Mouse (Mus musculus) forebrain, embryonic 13.5 days (tissue): ENCODE data around the gene Miga1. TPM values are rescaled to one million over a fixed set of nuclear protein-coding genes. Genes with fewer than 3 reads are reported as not detected.

Source experiments
- ATAC-seq: fragments of 200-750 bp; cut with Nextera tagmentation; 2 replicates; pipeline ENCODE4 v1.8.0; 2017
- H3K27ac ChIP-seq: fragments of 300-500 bp; sonication (generic); 2 replicates; pipeline ENCODE4 v1.5.1; 2015; ENCODE audit warnings: inconsistent platforms, mild to moderate bottlenecking, moderate library complexity
- H3K27me3 ChIP-seq: fragments of 300-500 bp; sonication (generic); 2 replicates; pipeline ENCODE4 v1.6.1; 2015; ENCODE audit warnings: mild to moderate bottlenecking, inconsistent platforms
- H3K36me3 ChIP-seq: fragments of 300-500 bp; sonication (generic); 2 replicates; pipeline ENCODE4 v1.6.1; 2015; ENCODE audit warnings: mild to moderate bottlenecking, inconsistent platforms; ENCODE audit not compliant: poor library complexity, severe bottlenecking
- H3K4me1 ChIP-seq: fragments of 300-500 bp; sonication (generic); 2 replicates; pipeline ENCODE4 v1.6.1; 2015; ENCODE audit warnings: inconsistent platforms
- H3K4me2 ChIP-seq: fragments of 300-500 bp; sonication (generic); 2 replicates; pipeline ENCODE4 v1.6.1; 2015; ENCODE audit warnings: inconsistent platforms, mild to moderate bottlenecking, moderate library complexity
- H3K4me3 ChIP-seq: fragments of 300-500 bp; sonication (generic); 2 replicates; pipeline ENCODE4 v1.5.1; 2015; ENCODE audit warnings: mild to moderate bottlenecking, inconsistent platforms
- H3K9ac ChIP-seq: fragments of 300-500 bp; sonication (generic); 2 replicates; pipeline ENCODE4 v1.6.1; 2015; ENCODE audit warnings: mild to moderate bottlenecking, inconsistent platforms
- H3K9me3 ChIP-seq: fragments of 300-500 bp; sonication (generic); replicated peaks from 2 replicates; pipeline ENCODE4 v1.6.1; 2016; ENCODE audit warnings: inconsistent platforms
- WGBS: fragments of 180-500 bp; shearing (Covaris S2); methylation state at CpG from one replicate; pipeline ENCODE4 v1.1.7; 2015; 5-methylcytosine and 5-hydroxymethylcytosine counted together
- polyA plus RNA-seq: library from polyadenylated mRNA; unstranded; fragments of >200 nt; fragmentation: Nextera tagmentation; extraction: Ambion mirVana; gene quantifications from 2 replicates; pipeline ENCODE4 v1.2.1, GENCODE M21; 2015

Gene Miga1
- 22.1 and 24.0 TPM in 2 replicates for polyA plus RNA-seq

GRCm38 (mm10) chr3:152339862-152340557 lies at the start of gene Miga1:
TSS of gene Miga1 (minus strand) at chr3:152340407.
- 4% methylated on average over 49 of the region's 54 CpGs for WGBS

DNA sequence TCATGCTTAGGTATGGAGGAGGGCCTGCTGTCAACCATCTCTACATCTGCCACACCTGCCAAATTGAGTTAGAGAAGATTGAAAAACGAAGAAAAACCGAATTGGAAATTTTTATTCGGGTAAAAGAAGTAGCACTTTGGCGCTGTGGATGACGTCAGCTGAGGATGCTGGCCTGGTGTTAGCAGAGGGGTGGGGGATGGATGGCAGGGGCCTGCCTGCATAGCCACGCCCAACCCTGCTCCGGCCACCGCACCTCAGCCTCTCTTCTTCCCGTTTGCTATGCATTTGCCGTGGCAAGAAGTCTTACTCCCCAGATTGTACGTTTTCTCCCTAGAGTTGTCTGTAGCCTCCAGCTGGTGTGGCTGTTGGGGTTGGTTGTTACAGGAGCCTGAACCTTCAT lies 43.9 kb upstream of the Miga1 start:
- Histone ChIP-seq H3K9ac (no peak overlapping the region), H3K36me3 (peaks cover 78% of the 10 kb centered on the region), H3K4me3 (no peak overlapping the region), H3K4me1 (no peaks in the 10 kb centered on the region), H3K27me3 (no peaks in the 10 kb centered on the region), H3K9me3 (no peaks in the 10 kb centered on the region), H3K27ac (no peak overlapping the region), H3K4me2 (no peak overlapping the region)
- ATAC-seq = no peak
- WGBS = 76% methylated on average over 11 of the region's 11 CpGs

More at GRCm38 (mm10) chr3:152339862-152340557, at the start of gene Miga1:
- no peaks in the 10 kb centered on the region for H3K9me3 ChIP-seq
- H3K27me3 ChIP-seq = no peaks in the 10 kb centered on the region
- H3K27ac ChIP-seq = peak within 1 kb of the TSS; percentile 55; the same call in 1 of the 2 replicates
- peak within 1 kb of the TSS; percentile 76 for H3K9ac ChIP-seq
- peaks cover 13% of the 10 kb centered on the region for H3K4me1 ChIP-seq
- H3K36me3 ChIP-seq = peaks cover 25% of the 10 kb centered on the region
- H3K4me2 ChIP-seq = peak within 1 kb of the TSS; percentile 62
- ATAC-seq = peak; percentile 97
- peak within 1 kb of the TSS; percentile 76 for H3K4me3 ChIP-seq

DNA sequence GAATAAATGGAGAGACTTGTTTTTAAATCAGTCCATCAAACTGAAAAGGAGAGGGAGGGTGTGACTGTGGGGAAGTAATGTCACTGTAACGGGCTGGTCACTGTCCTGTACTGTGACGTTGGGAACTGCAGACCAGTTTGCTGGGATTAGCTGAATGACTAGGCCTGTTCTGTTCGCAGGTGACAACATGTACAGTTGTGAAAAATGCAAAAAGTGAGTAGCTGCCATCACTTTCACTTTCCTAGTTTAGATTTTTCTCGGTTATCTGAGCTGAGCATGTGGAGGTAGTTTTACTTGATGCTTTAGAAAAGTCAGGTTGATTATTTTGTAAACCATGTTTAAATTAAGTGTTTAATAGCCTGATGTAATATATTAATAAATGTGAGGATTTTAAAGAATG lies 35.9 kb upstream of the Miga1 start:
- Histone ChIP-seq H3K4me2 (no peak overlapping the region), H3K4me3 (no peak overlapping the region), H3K36me3 (peaks cover 88% of the 10 kb centered on the region), H3K9me3 (no peaks in the 10 kb centered on the region), H3K27ac (no peak overlapping the region), H3K27me3 (no peaks in the 10 kb centered on the region), H3K9ac (no peak overlapping the region), H3K4me1 (no peaks in the 10 kb centered on the region)
- 93% methylated on average over 4 of the region's 4 CpGs for WGBS
- ATAC-seq = no peak

GRCm38 (mm10) chr3:152364181-152364580 lies 24.0 kb upstream of the Miga1 start:
- no peak overlapping the region for H3K27ac ChIP-seq
- WGBS = 90% methylated on average over 2 of the region's 2 CpGs
- no peak for ATAC-seq
- no peaks in the 10 kb centered on the region for H3K27me3 ChIP-seq
- peaks cover 90% of the 10 kb centered on the region for H3K36me3 ChIP-seq
- H3K4me2 ChIP-seq = no peak overlapping the region
- H3K4me1 ChIP-seq = no peaks in the 10 kb centered on the region
- no peaks in the 10 kb centered on the region for H3K9me3 ChIP-seq
- no peak overlapping the region for H3K9ac ChIP-seq
- no peak overlapping the region for H3K4me3 ChIP-seq

DNA sequence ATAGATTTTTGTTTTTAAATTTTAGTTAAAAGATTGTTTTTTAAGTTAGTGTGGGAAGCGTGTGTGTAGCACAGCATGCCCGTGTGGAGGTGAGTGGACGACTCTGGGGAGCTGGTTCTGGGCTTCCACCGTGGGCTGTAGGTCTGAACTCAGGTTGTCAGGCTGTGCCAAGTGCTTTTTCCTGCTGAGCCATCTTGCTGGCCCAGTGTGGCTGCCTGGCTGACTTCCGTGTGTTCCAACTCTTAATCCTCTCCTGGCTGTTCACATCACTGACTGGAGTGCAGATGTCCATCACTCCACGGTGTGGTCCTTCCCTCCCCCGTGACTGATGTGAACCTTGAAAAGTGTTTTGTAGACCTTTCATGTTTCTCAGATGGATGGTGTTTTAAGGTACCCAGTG lies 18.9 kb upstream of the Miga1 start:
- Histone ChIP-seq H3K9ac (no peak overlapping the region), H3K4me1 (no peaks in the 10 kb centered on the region), H3K9me3 (no peaks in the 10 kb centered on the region), H3K4me3 (no peak overlapping the region), H3K27ac (no peak overlapping the region), H3K4me2 (no peak overlapping the region), H3K27me3 (no peaks in the 10 kb centered on the region), H3K36me3 (peaks cover 56% of the 10 kb centered on the region)
- WGBS = 83% methylated on average over 7 of the region's 7 CpGs
- no peak for ATAC-seq

DNA sequence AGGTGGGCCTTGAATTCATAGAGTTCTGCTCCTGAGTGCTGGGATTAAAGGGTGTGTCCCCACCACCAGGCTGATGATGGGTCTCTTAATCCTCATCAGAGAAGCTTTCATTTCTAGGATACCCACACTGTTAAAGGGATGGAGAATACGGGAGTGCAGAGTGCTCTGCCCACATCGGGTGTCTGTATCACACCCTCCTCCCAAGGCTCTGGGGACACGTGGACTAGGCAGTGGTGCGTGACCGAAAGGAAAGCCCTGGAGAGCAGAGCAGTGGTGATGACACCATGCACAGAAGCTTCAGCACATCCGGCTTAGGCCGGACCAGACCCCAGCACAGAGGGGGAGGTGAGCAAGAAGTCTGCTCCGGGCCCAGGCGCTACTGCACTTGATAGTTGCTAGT lies 16.5 kb upstream of the Miga1 start:
- Histone ChIP-seq H3K36me3 (peaks cover 32% of the 10 kb centered on the region), H3K4me1 (peaks cover 7% of the 10 kb centered on the region; the same call in 1 of the 2 replicates), H3K9me3 (no peaks in the 10 kb centered on the region), H3K27ac (no peak overlapping the region), H3K4me3 (no peak overlapping the region), H3K9ac (no peak overlapping the region), H3K4me2 (no peak overlapping the region), H3K27me3 (no peaks in the 10 kb centered on the region)
- WGBS = 86% methylated on average over 9 of the region's 9 CpGs
- no peak for ATAC-seq

GRCm38 (mm10) chr3:152355361-152355760 lies 15.2 kb upstream of the Miga1 start:
- no peak overlapping the region for H3K4me3 ChIP-seq
- H3K36me3 ChIP-seq = peaks cover 19% of the 10 kb centered on the region
- no peak overlapping the region for H3K27ac ChIP-seq
- peaks cover 15% of the 10 kb centered on the region for H3K4me1 ChIP-seq
- 82% methylated on average over 5 of the region's 5 CpGs for WGBS
- ATAC-seq = no peak
- H3K9ac ChIP-seq = no peak overlapping the region
- H3K27me3 ChIP-seq = no peaks in the 10 kb centered on the region
- no peaks in the 10 kb centered on the region for H3K9me3 ChIP-seq
- H3K4me2 ChIP-seq = no peak overlapping the region

- Histone ChIP-seq H3K4me3 (no peak overlapping the region), H3K9me3 (no peaks in the 10 kb centered on the region), H3K4me1 (peaks cover 21% of the 10 kb centered on the region), H3K27me3 (no peaks in the 10 kb centered on the region), H3K36me3 (peaks cover 2% of the 10 kb centered on the region; the same call in 1 of the 2 replicates), H3K4me2 (no peak overlapping the region), H3K9ac (no peak overlapping the region), H3K27ac (no peak overlapping the region)
- 76% methylated on average over 10 of the region's 10 CpGs for WGBS
- ATAC-seq = no peak
Observed at GRCm38 (mm10) chr3:152353434-152354177, 13.4 kb upstream of the Miga1 start.

- no peaks in the 10 kb centered on the region for H3K27me3 ChIP-seq
- no peak overlapping the region for H3K4me2 ChIP-seq
- H3K9ac ChIP-seq = no peak overlapping the region
- H3K4me1 ChIP-seq = peaks cover 34% of the 10 kb centered on the region
- no peaks in the 10 kb centered on the region for H3K9me3 ChIP-seq
- H3K27ac ChIP-seq = no peak overlapping the region
- WGBS = 86% methylated on average over 4 of the region's 4 CpGs
- H3K4me3 ChIP-seq = no peak overlapping the region
- H3K36me3 ChIP-seq = no peaks in the 10 kb centered on the region
- no peak for ATAC-seq
Observed at GRCm38 (mm10) chr3:152352289-152352688, 12.1 kb upstream of the Miga1 start.

DNA sequence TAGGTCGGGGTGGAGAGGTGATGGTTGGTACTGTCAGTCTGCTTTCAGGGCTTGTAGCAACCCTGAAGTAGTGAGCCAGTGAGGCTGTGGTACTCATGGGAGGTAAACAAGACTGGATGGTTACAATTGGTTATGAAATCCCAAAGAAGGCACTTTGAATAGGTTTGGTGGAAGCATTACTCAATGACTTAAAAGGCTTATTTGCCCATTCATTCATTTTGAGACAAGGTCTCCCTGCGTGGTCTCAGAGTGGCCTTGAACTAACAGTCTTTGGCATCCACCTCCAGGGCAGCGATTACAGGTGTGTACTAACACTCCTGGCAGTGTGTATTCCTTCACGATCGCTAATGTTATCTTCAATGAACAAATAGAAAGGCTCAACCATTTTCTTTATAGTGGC lies 10.8 kb upstream of the Miga1 start:
- Histone ChIP-seq H3K36me3 (no peaks in the 10 kb centered on the region), H3K9ac (no peak overlapping the region), H3K9me3 (no peaks in the 10 kb centered on the region), H3K27me3 (no peaks in the 10 kb centered on the region), H3K4me1 (peaks cover 36% of the 10 kb centered on the region), H3K4me3 (no peak overlapping the region), H3K4me2 (no peak overlapping the region), H3K27ac (no peak overlapping the region)
- 81% methylated on average over 5 of the region's 5 CpGs for WGBS
- ATAC-seq = no peak

- Histone ChIP-seq H3K9me3 (no peaks in the 10 kb centered on the region), H3K4me3 (no peak overlapping the region), H3K27me3 (no peaks in the 10 kb centered on the region), H3K4me2 (no peak overlapping the region), H3K4me1 (peaks cover 36% of the 10 kb centered on the region), H3K27ac (no peak overlapping the region), H3K9ac (no peak overlapping the region), H3K36me3 (no peaks in the 10 kb centered on the region)
- no peak for ATAC-seq
- WGBS = 80% methylated on average over 3 of the region's 3 CpGs
Observed at GRCm38 (mm10) chr3:152350431-152350830, 10.2 kb upstream of the Miga1 start.

- ATAC-seq = no peak
- H3K9me3 ChIP-seq = no peaks in the 10 kb centered on the region
- no peak overlapping the region for H3K27ac ChIP-seq
- peak overlapping the region; percentile 20; the same call in 1 of the 2 replicates for H3K4me2 ChIP-seq
- H3K36me3 ChIP-seq = no peaks in the 10 kb centered on the region
- H3K27me3 ChIP-seq = no peaks in the 10 kb centered on the region
- H3K4me1 ChIP-seq = peaks cover 33% of the 10 kb centered on the region
- H3K9ac ChIP-seq = no peak overlapping the region
- H3K4me3 ChIP-seq = no peak overlapping the region
- 89% methylated on average over 10 of the region's 10 CpGs for WGBS
Observed at GRCm38 (mm10) chr3:152348011-152348830, 8.0 kb upstream of the Miga1 start.
